Mouse (Mus musculus) stomach, postnatal 0 days (tissue): ENCODE data around the gene Colgalt2. TPM values are rescaled to one million over a fixed set of nuclear protein-coding genes. Genes with fewer than 3 reads are reported as not detected.

Experiments used
- ATAC-seq: fragments of 200-750 bp; cut with Nextera tagmentation; 2 replicates; pipeline ENCODE4 v1.8.0; 2017; ENCODE audit not compliant: low FRiP score, low TSS enrichment
- DNase-seq: peaks from one replicate; pipeline ENCODE4 v3.0.0-alpha.2; 2016; ENCODE audit warnings: low spot score
- H3K27ac ChIP-seq: fragments of 300-500 bp; sonication (generic); replicated peaks from 2 replicates; pipeline ENCODE4 v1.5.1; 2014; ENCODE audit warnings: mild to moderate bottlenecking, control low read depth
- H3K27me3 ChIP-seq: fragments of 300-500 bp; sonication (generic); 2 replicates; pipeline ENCODE4 v1.6.1; 2014; ENCODE audit warnings: low read length; ENCODE audit not compliant: control insufficient read depth, insufficient read depth
- H3K36me3 ChIP-seq: fragments of 300-500 bp; sonication (generic); 2 replicates; pipeline ENCODE4 v1.6.1; 2014; ENCODE audit warnings: low read length, mixed read lengths; ENCODE audit not compliant: control insufficient read depth, insufficient read depth
- H3K4me1 ChIP-seq: fragments of 300-500 bp; sonication (generic); replicated peaks from 2 replicates; pipeline ENCODE4 v1.6.1; 2014; ENCODE audit warnings: antibody characterized with exemption; ENCODE audit not compliant: control insufficient read depth, insufficient read depth
- H3K4me2 ChIP-seq: fragments of 300-500 bp; sonication (generic); replicated peaks from 2 replicates; pipeline ENCODE4 v1.6.1; 2014; ENCODE audit warnings: low read depth, mild to moderate bottlenecking, control low read depth, moderate library complexity
- H3K4me3 ChIP-seq: fragments of 300-500 bp; sonication (generic); 2 replicates; pipeline ENCODE4 v1.5.1; 2014; ENCODE audit warnings: low read depth, low read length, control low read depth
- H3K9ac ChIP-seq: fragments of 300-500 bp; sonication (generic); 2 replicates; pipeline ENCODE4 v1.6.1; 2014; ENCODE audit warnings: mild to moderate bottlenecking, low read length, control low read depth, mixed read lengths
- H3K9me3 ChIP-seq: fragments of 300-500 bp; sonication (generic); 2 replicates; pipeline ENCODE4 v1.6.1; 2016; ENCODE audit warnings: low read length; ENCODE audit not compliant: control insufficient read depth
- CTCF ChIP-seq: IDR thresholded peaks from 2 replicates; pipeline ENCODE4 v1.5.1; 2016; ENCODE audit warnings: antibody characterized with exemption, low read depth, mild to moderate bottlenecking, moderate library complexity
- EP300 ChIP-seq: optimal IDR thresholded peaks from 2 replicates; pipeline ENCODE3; 2016; ENCODE audit warnings: antibody characterized with exemption
- WGBS: fragments of 180-500 bp; shearing (Covaris S2); extraction: QIAGEN DNeasy Blood & Tissue Kit; methylation state at CpG from one replicate; pipeline ENCODE4 v1.1.7; 2014; 5-methylcytosine and 5-hydroxymethylcytosine counted together
- polyA plus RNA-seq: library from polyadenylated mRNA; unstranded; fragments of >200 nt; fragmentation: Nextera tagmentation; extraction: Ambion mirVana; gene quantifications from 2 replicates; pipeline ENCODE4 v1.2.1, GENCODE M21; 2015

Gene Colgalt2
- polyA plus RNA-seq, 1 experiment from 2014 or later = 0.50 TPM

GRCm38 (mm10) chr1:152543449-152544159 lies 144.0 kb downstream of the Colgalt2 start:
- Histone ChIP-seq H3K36me3 (peaks cover 5% of the 10 kb centered on the region), H3K9ac (no peak overlapping the region), H3K4me1 (no peaks in the 10 kb centered on the region), H3K4me2 (no peak overlapping the region), H3K27me3 (no peaks in the 10 kb centered on the region), H3K9me3 (no peaks in the 10 kb centered on the region), H3K4me3 (no peak overlapping the region), H3K27ac (peak overlapping the region; percentile 35; the same call in 1 of the 2 replicates)
- TF ChIP-seq CTCF (no peak), EP300 (no peak)
- ATAC-seq (peak; percentile 76), DNase-seq (no peak)
- 56% methylated on average over 2 of the region's 2 CpGs for WGBS

- Histone ChIP-seq H3K4me1 (no peaks in the 10 kb centered on the region), H3K9me3 (no peaks in the 10 kb centered on the region), H3K36me3 (peaks cover 7% of the 10 kb centered on the region; the same call in 1 of the 2 replicates), H3K9ac (no peak overlapping the region), H3K27me3 (no peaks in the 10 kb centered on the region), H3K4me3 (no peak overlapping the region), H3K27ac (peak overlapping the region; percentile 49), H3K4me2 (no peak overlapping the region)
- WGBS = 61% methylated on average over 13 of the region's 13 CpGs
- no peak for DNase-seq
- TF ChIP-seq EP300 (no peak), CTCF (no peak)
- no peak for ATAC-seq
Observed at GRCm38 (mm10) chr1:152549061-152549738, 149.6 kb downstream of the Colgalt2 start.

- DNase-seq = no peak
Observed at GRCm38 (mm10) chr1:152550544-152550943, 150.9 kb downstream of the Colgalt2 start.

GRCm38 (mm10) chr1:152550973-152551372 lies 151.3 kb downstream of the Colgalt2 start:
- peaks cover 3% of the 10 kb centered on the region; the same call in 1 of the 2 replicates for H3K4me1 ChIP-seq
- 28% methylated on average over 3 of the region's 3 CpGs for WGBS
- DNase-seq = no peak
- peak; percentile 72 for ATAC-seq
- H3K27ac ChIP-seq = peak overlapping the region; percentile 73
- TF ChIP-seq CTCF (no peak), EP300 (no peak)
- no peaks in the 10 kb centered on the region for H3K27me3 ChIP-seq
- H3K36me3 ChIP-seq = peaks cover 7% of the 10 kb centered on the region; the same call in 1 of the 2 replicates
- H3K4me2 ChIP-seq = no peak overlapping the region
- no peak overlapping the region for H3K9ac ChIP-seq
- no peaks in the 10 kb centered on the region for H3K9me3 ChIP-seq
- no peak overlapping the region for H3K4me3 ChIP-seq

More at GRCm38 (mm10) chr1:152550544-152550943, 150.9 kb downstream of the Colgalt2 start:
- peak; percentile 79 for ATAC-seq
- Histone ChIP-seq H3K4me2 (no peak overlapping the region), H3K9me3 (no peaks in the 10 kb centered on the region), H3K4me3 (no peak overlapping the region), H3K36me3 (peaks cover 7% of the 10 kb centered on the region; the same call in 1 of the 2 replicates), H3K27ac (peak overlapping the region; percentile 69), H3K9ac (no peak overlapping the region), H3K4me1 (peaks cover under 1% of the 10 kb centered on the region; the same call in 1 of the 2 replicates), H3K27me3 (no peaks in the 10 kb centered on the region)
- WGBS = 57% methylated on average over 2 of the region's 2 CpGs
- no peak for TF ChIP-seq CTCF
- TF ChIP-seq EP300 = no peak

- Histone ChIP-seq H3K4me3 (no peak overlapping the region), H3K4me2 (no peak overlapping the region), H3K36me3 (0 out of 2 replicates have a peak, but pooled peaks cover 2% of the 10 kb centered on the region), H3K9me3 (no peaks in the 10 kb centered on the region), H3K27me3 (no peaks in the 10 kb centered on the region), H3K4me1 (peaks cover 6% of the 10 kb centered on the region; the same call in 1 of the 2 replicates), H3K27ac (0 out of 2 replicates have a peak overlapping the region, but pooled peaks have one; percentile 24), H3K9ac (no peak overlapping the region)
- ATAC-seq (no peak), DNase-seq (no peak)
- no peak for TF ChIP-seq CTCF
- no peak for TF ChIP-seq EP300
- 74% methylated on average over 15 of the region's 15 CpGs for WGBS
Observed at GRCm38 (mm10) chr1:152553912-152554547, 154.4 kb downstream of the Colgalt2 start.
